Mouse (Mus musculus) spleen, adult 2 months (tissue): ENCODE results near the gene Rora.

Experiments used
- CTCF ChIP-seq: fragments of 200-500 bp; IDR thresholded peaks from 2 replicates; pipeline ENCODE4 v1.5.1; 2011; ENCODE audit warnings: mild to moderate bottlenecking, inconsistent platforms; ENCODE audit not compliant: insufficient read depth, insufficient read length, insufficient replicate concordance; ENCODE audit errors: extremely low read depth
- POLR2A ChIP-seq: fragments of 200-500 bp; IDR thresholded peaks from 2 replicates; pipeline ENCODE4 v1.6.1; 2011; ENCODE audit warnings: low read depth, low read length, inconsistent platforms

- TF ChIP-seq CTCF (no peak), POLR2A (no peak)
Observed at GRCm38 (mm10) chr9:69086844-69087243, 433.3 kb downstream of the Rora start.
